Mouse (Mus musculus) limb, embryonic 14.5 days (tissue): ENCODE results near the gene Fat3. TPM values are rescaled to one million over a fixed set of nuclear protein-coding genes. Genes with fewer than 3 reads are reported as not detected.

ENCODE experiments used
- ATAC-seq: fragments of 200-750 bp; cut with Nextera tagmentation; 2 replicates; pipeline ENCODE4 v1.8.0; 2017; ENCODE audit warnings: low read depth, moderate number of reproducible peaks, moderate TSS enrichment; ENCODE audit not compliant: low FRiP score
- DNase-seq: peaks from one replicate; pipeline ENCODE4 v3.0.0-alpha.2; 2015; ENCODE audit warnings: low spot score
- H3K27ac ChIP-seq: fragments of 300-500 bp; sonication (generic); replicated peaks from 2 replicates; pipeline ENCODE4 v1.5.1; 2014; ENCODE audit warnings: low read depth, mild to moderate bottlenecking, low read length, moderate library complexity, mixed read lengths
- H3K27me3 ChIP-seq: fragments of 300-500 bp; sonication (generic); 2 replicates; pipeline ENCODE4 v1.6.1; 2014; ENCODE audit warnings: low read length, mixed read lengths; ENCODE audit not compliant: control insufficient read depth, insufficient read depth
- H3K36me3 ChIP-seq: fragments of 300-500 bp; sonication (generic); 2 replicates; pipeline ENCODE4 v1.6.1; 2014; ENCODE audit warnings: mild to moderate bottlenecking, low read length, moderate library complexity, mixed read lengths; ENCODE audit not compliant: control insufficient read depth, insufficient read depth
- H3K4me1 ChIP-seq: fragments of 300-500 bp; sonication (generic); 2 replicates; pipeline ENCODE4 v1.6.1; 2014; ENCODE audit warnings: antibody characterized with exemption, low read length, mixed read lengths; ENCODE audit not compliant: control insufficient read depth, insufficient read depth
- H3K4me2 ChIP-seq: fragments of 300-500 bp; sonication (generic); replicated peaks from 2 replicates; pipeline ENCODE4 v1.6.1; 2014; ENCODE audit warnings: low read depth, mild to moderate bottlenecking, low read length, moderate library complexity; ENCODE audit not compliant: severe bottlenecking
- H3K4me3 ChIP-seq: fragments of 300-500 bp; sonication (generic); replicated peaks from 2 replicates; pipeline ENCODE4 v1.5.1; 2014; ENCODE audit warnings: low read length
- H3K9ac ChIP-seq: fragments of 300-500 bp; sonication (generic); 2 replicates; pipeline ENCODE4 v1.6.1; 2014; ENCODE audit warnings: mild to moderate bottlenecking, low read depth, low read length, moderate library complexity; ENCODE audit not compliant: severe bottlenecking
- H3K9me3 ChIP-seq: fragments of 300-500 bp; sonication (generic); 2 replicates; pipeline ENCODE4 v1.6.1; 2016; ENCODE audit warnings: low read length; ENCODE audit not compliant: control insufficient read depth
- POLR2A ChIP-seq: fragments of 200-500 bp; IDR thresholded peaks from 2 replicates; pipeline ENCODE4 v1.8.0; 2012; ENCODE audit warnings: inconsistent platforms, mild to moderate bottlenecking, moderate library complexity, borderline replicate concordance; ENCODE audit not compliant: insufficient read depth, insufficient read length; ENCODE audit errors: extremely low read depth
- WGBS: fragments of 180-500 bp; shearing (Covaris S2); extraction: QIAGEN DNeasy Blood & Tissue Kit; methylation state at CpG from one replicate; pipeline ENCODE4 v1.1.7; 2014; 5-methylcytosine and 5-hydroxymethylcytosine counted together
- polyA plus RNA-seq, 2 experiments: library from polyadenylated mRNA; depleted of rRNA in 1 of 2; stranded (reverse) in 1 of 2; unstranded in 1 of 2; fragments of >200 nt; fragmentation: Nextera tagmentation in 1 of 2; extraction: Ambion mirVana in 1 of 2; gene quantifications; 2 replicates each; pipeline versions ENCODE4 v1.2.1 to v1.2.3; 2012 to 2014

Fat3 gene
- polyA plus RNA-seq, 2 experiments = 5.4 to 9.2 TPM

DNA sequence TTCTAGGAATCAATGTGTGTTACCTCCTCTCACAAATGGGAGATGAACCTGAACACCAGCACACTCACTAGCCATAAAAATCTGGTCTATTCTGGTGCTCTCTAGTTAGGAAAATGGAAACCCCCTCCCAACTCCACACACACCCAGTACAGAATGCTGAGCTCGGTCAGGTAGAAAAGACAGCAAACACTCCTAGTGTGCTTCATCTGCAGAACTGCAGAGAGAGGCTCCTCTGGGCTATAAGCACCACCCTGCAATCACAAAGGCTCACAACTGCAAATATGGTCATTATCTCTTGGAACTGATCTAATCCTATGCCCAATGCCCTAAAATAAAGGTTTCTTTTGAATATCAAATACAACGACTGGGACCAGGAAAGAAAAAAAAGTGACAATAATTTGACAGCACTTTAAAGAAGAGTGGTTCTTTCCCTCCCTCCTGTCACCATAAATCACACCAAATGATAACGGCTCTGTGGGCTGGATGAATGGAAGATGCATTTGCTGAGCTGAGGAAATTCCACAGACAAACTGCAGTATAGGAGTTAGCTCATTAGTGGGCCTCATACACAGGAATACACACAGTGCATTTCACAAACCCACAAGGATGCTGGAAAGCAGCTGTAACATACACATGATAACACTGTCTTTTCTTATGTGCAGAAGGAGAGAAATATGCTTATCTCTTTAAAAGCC lies 170.6 kb downstream of the Fat3 start:
- no peak for TF ChIP-seq POLR2A

DNA sequence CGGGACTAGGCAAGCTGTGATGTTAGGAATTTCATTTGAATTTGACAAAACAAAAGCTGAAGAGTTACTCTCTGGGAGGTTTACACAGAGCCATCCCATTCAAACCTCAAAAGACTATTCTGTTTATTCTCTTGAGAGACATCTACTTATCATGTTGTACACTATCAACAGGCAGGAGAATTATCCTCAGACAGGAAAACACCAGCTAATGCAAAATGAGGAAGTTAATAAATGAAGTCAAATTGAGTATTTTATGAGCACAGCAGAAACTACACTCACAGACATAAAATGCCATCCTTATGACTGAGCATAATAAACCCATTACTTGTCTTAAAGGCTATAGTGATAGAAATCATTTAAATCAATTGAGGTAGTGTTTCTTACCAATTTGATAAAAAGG lies 182.1 kb downstream of the Fat3 start:
- Histone ChIP-seq H3K4me1 (no peaks in the 10 kb centered on the region), H3K4me3 (no peak overlapping the region), H3K9me3 (no peaks in the 10 kb centered on the region), H3K4me2 (no peak overlapping the region), H3K9ac (no peak overlapping the region), H3K27me3 (no peaks in the 10 kb centered on the region), H3K36me3 (no peaks in the 10 kb centered on the region), H3K27ac (no peak overlapping the region)
- DNase-seq (no peak), ATAC-seq (no peak)
- WGBS = 84% methylated on average over 1 of the region's 1 CpGs
- no peak for TF ChIP-seq POLR2A

More for the DNA sequence above, 170.6 kb downstream of the Fat3 start:
- DNase-seq (no peak), ATAC-seq (no peak)
- H3K27ac ChIP-seq = no peak overlapping the region
- no peak overlapping the region for H3K4me2 ChIP-seq
- 31% methylated on average over 3 of the region's 3 CpGs for WGBS
- no peaks in the 10 kb centered on the region for H3K4me1 ChIP-seq
- H3K27me3 ChIP-seq = no peaks in the 10 kb centered on the region
- no peak overlapping the region for H3K4me3 ChIP-seq
- no peaks in the 10 kb centered on the region for H3K36me3 ChIP-seq
- no peaks in the 10 kb centered on the region for H3K9me3 ChIP-seq
- H3K9ac ChIP-seq = no peak overlapping the region

DNA sequence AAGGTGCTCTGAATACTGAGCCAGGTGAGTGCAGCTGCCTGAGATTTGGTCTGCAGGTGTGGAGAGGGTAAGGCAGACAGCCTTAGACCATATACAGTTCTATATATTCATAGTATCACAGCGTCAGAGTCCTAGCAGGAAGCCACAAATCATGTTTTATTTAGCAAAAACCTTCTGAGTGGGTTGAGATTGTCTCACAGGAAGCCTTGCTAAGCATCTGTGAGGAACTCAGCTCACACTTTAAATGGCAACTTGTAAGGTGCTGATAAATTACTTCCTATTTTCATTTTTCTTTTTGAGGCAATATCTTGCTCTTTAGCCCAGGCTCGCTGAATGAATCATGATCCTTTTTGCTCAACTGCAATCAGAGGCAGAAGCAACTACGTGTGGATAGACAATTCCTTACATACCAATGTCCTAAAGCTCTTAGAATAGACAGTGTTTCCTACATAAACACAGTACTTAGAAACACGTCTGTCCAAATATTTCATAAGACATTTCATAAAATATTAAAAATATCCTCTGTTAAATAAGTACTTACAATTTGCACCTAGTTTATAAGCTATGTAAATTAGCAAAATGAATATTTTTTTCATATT lies 188.4 kb downstream of the Fat3 start:
- H3K9ac ChIP-seq = no peak overlapping the region
- no peak for TF ChIP-seq POLR2A
- H3K4me1 ChIP-seq = no peaks in the 10 kb centered on the region
- 62% methylated on average over 4 of the region's 4 CpGs for WGBS
- DNase-seq (no peak), ATAC-seq (no peak)
- H3K4me3 ChIP-seq = no peak overlapping the region
- H3K36me3 ChIP-seq = no peaks in the 10 kb centered on the region
- H3K4me2 ChIP-seq = no peak overlapping the region
- no peaks in the 10 kb centered on the region for H3K9me3 ChIP-seq
- no peak overlapping the region for H3K27ac ChIP-seq
- H3K27me3 ChIP-seq = no peaks in the 10 kb centered on the region

- Histone ChIP-seq H3K4me1 (0 out of 2 replicates have a peak, but pooled peaks cover under 1% of the 10 kb centered on the region), H3K4me2 (no peak overlapping the region), H3K9me3 (no peaks in the 10 kb centered on the region), H3K36me3 (no peaks in the 10 kb centered on the region), H3K9ac (no peak overlapping the region), H3K27me3 (no peaks in the 10 kb centered on the region), H3K4me3 (no peak overlapping the region), H3K27ac (no peak overlapping the region)
- ATAC-seq (no peak), DNase-seq (no peak)
- no peak for TF ChIP-seq POLR2A
- 51% methylated on average over 5 of the region's 5 CpGs for WGBS
Observed at GRCm38 (mm10) chr9:16310855-16311848, 189.9 kb downstream of the Fat3 start.

DNA sequence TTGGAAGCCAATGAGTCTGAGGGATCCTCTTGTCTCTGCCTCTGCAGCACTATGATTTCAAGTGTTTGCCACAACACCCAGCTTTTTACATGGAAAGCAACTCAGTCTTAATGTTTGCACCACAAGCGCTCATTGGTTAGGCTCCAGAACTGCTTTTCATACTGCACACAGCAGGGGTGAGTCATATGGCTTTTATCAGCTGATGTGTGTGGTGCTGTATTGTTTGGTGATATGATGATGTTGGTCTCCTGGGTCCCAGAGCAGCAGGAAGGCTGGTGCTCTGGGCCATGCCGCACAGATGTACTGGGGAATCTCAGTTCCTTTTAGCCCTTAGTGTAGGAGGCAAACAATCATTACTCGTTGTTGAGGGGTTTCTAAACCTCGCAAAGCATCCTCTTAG lies 190.8 kb downstream of the Fat3 start:
- H3K27ac ChIP-seq = no peak overlapping the region
- no peak for TF ChIP-seq POLR2A
- H3K27me3 ChIP-seq = no peaks in the 10 kb centered on the region
- no peak overlapping the region for H3K9ac ChIP-seq
- ATAC-seq = no peak
- H3K4me1 ChIP-seq = peaks cover 8% of the 10 kb centered on the region; the same call in 1 of the 2 replicates
- H3K4me2 ChIP-seq = no peak overlapping the region
- H3K36me3 ChIP-seq = no peaks in the 10 kb centered on the region
- WGBS = 62% methylated on average over 4 of the region's 4 CpGs
- no peaks in the 10 kb centered on the region for H3K9me3 ChIP-seq
- DNase-seq = no peak
- no peak overlapping the region for H3K4me3 ChIP-seq
